Mouse (Mus musculus) ES-E14 (cell line): ENCODE measurements around the gene Cwc22. TPM values are rescaled to one million over a fixed set of nuclear protein-coding genes. Genes with fewer than 3 reads are reported as not detected.
A peak's percentile ranks its signal among the peaks of the same experiment; 100 is the strongest.

Experiments
- DNase-seq: peaks from one replicate; pipeline ENCODE4 v3.0.0-alpha.2; 2013; ENCODE audit warnings: low read depth, low spot score
- H3K27ac ChIP-seq: 2 replicates; pipeline ENCODE4 v1.5.1; 2012; ENCODE audit warnings: low read depth, mild to moderate bottlenecking, low read length, moderate library complexity, mixed read lengths; ENCODE audit not compliant: poor library complexity, insufficient read depth, severe bottlenecking
- H3K36me3 ChIP-seq: 2 replicates; pipeline ENCODE4 v1.6.1; 2012; ENCODE audit warnings: mild to moderate bottlenecking, low read length, moderate library complexity, mixed read lengths; ENCODE audit not compliant: control insufficient read depth, poor library complexity, insufficient read depth, severe bottlenecking
- H3K4me1 ChIP-seq, 2 experiments: fragments of 150-350 bp in 1 of 2; sonication (generic) in 1 of 2; 2 replicates each; pipeline ENCODE4 v1.6.1; 2012; ENCODE audit warnings: low read length in 2 of 2, mild to moderate bottlenecking in 1 of 2, mixed read lengths in 1 of 2; ENCODE audit not compliant: control insufficient read depth in 2 of 2, insufficient read depth in 2 of 2, poor library complexity in 1 of 2
- H3K4me3 ChIP-seq, 2 experiments: fragments of 150-350 bp in 1 of 2; sonication (generic) in 1 of 2; 2 replicates each; pipeline ENCODE4 v1.5.1; 2012; ENCODE audit warnings: low read length in 2 of 2, low read depth in 1 of 2, mild to moderate bottlenecking in 1 of 2, mixed read lengths in 1 of 2; ENCODE audit not compliant: insufficient read depth in 1 of 2, poor library complexity in 1 of 2, severe bottlenecking in 1 of 2
- H3K9ac ChIP-seq: 2 replicates; pipeline ENCODE4 v1.6.1; 2012; ENCODE audit warnings: low read depth, mild to moderate bottlenecking, low read length, mixed read lengths; ENCODE audit not compliant: poor library complexity, insufficient read depth, severe bottlenecking
- H3K9me3 ChIP-seq: fragments of 150-350 bp; sonication (generic); 2 replicates; pipeline ENCODE4 v1.6.1; 2012; ENCODE audit warnings: low read depth, mild to moderate bottlenecking, low read length; ENCODE audit not compliant: control insufficient read depth, insufficient read depth
- CHD2 ChIP-seq: IDR thresholded peaks from 2 replicates; pipeline ENCODE4 v1.6.1; 2014; ENCODE audit warnings: mild to moderate bottlenecking, low read depth, low read length, inconsistent platforms
- HCFC1 ChIP-seq: IDR thresholded peaks from 2 replicates; pipeline ENCODE4 v1.6.1; 2012; ENCODE audit warnings: low read length, inconsistent platforms, borderline replicate concordance; ENCODE audit not compliant: insufficient read depth
- MAFK ChIP-seq: IDR thresholded peaks from 2 replicates; pipeline ENCODE4 v1.6.1; 2014; ENCODE audit warnings: mild to moderate bottlenecking, low read depth, low read length, inconsistent platforms; ENCODE audit not compliant: insufficient read depth
- ZC3H11A ChIP-seq: IDR thresholded peaks from 2 replicates; pipeline ENCODE4 v1.6.1; 2012; ENCODE audit warnings: low read depth, mild to moderate bottlenecking, inconsistent platforms, low read length, borderline replicate concordance
- ZNF384 ChIP-seq: IDR thresholded peaks from 2 replicates; pipeline ENCODE4 v1.6.1; 2012; ENCODE audit warnings: low read depth, low read length, inconsistent platforms
- in situ Hi-C, 2 experiments: fragments of 600-800 bp; cut with MboI; formaldehyde crosslinking; loops; one replicate each; pipeline ENCODE4 v1.15.1; 2025; ENCODE audit warnings: low sequenced_read_pairs in 2 of 2, inconsistent platforms in 1 of 2; ENCODE audit not compliant: unreplicated experiment in 2 of 2
- total RNA-seq: library from RNA; depleted of rRNA; stranded (reverse); fragments of 300-350 nt; gene quantifications from 2 replicates; pipeline ENCODE4 v1.2.3, GENCODE M21; 2012

Gene Cwc22
- total RNA-seq, 1 experiment, result 57.7 TPM

GRCm38 (mm10) chr2:77980696-77981095 is 34.5 kb upstream of the Cwc22 start:
- in situ Hi-C loops, result no loop called here
- Histone ChIP-seq H3K27ac (no peak overlapping the region), H3K4me1 (no peaks in the 10 kb centered on the region), H3K9ac (no peak overlapping the region), H3K9me3 (no peaks in the 10 kb centered on the region), H3K36me3 (no peaks in the 10 kb centered on the region), H3K4me3 (no peak overlapping the region)
- DNase-seq, result no peak
- no peak for TF ChIP-seq CHD2
- no peak for TF ChIP-seq ZNF384
- no peak for TF ChIP-seq ZC3H11A
- no peak for TF ChIP-seq MAFK
- no peak for TF ChIP-seq HCFC1

DNA sequence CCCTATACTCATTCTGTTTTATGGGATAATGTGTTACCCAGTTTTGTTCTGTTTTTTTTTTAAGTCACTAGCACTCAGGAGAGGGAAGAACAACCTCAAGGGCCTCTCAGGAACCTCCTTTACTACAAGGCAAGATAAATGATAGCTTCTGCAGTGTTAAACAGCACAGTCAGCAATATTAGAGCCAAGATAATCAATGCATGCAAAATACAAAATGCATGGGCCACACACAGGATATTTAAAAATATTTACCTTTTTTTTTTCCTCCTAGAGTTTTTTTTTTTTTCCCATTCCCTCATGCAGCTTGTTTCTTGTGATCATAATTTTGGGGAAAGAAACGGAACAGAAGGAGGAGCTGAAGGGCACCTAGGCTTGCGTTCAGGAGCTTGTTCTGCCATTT is 33.3 kb upstream of the Cwc22 start:
- no peak for DNase-seq
- no peak overlapping the region for H3K4me3 ChIP-seq
- TF ChIP-seq CHD2, result no peak
- 0 out of 2 replicates have a peak, but pooled peaks have one; percentile 55 for TF ChIP-seq MAFK
- in situ Hi-C loops, result no loop called here
- no peak overlapping the region for H3K27ac ChIP-seq
- no peaks in the 10 kb centered on the region for H3K36me3 ChIP-seq
- H3K9me3 ChIP-seq, result no peaks in the 10 kb centered on the region
- H3K4me1 ChIP-seq, result no peaks in the 10 kb centered on the region
- H3K9ac ChIP-seq, result no peak overlapping the region

DNA sequence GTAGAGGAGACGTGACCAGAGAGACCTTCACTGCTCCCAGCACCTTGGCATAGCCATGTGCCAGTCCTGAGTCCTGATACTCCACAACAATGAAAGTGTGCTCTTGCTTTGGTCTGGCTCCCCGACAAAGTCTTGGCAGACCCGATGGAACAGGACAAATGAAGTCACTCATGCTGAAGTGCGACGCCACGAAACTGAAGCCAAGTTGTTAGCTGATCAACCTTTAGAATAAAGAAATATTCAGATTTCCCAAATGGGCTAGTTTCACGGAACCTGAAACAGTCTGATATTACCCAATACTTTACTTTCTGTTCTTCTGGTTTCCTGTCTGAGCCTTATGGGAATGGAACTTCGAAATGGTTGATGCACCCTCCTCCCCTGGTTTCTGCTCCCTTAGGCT is 32.9 kb upstream of the Cwc22 start:
- no peak for DNase-seq
- Histone ChIP-seq H3K4me3 (no peak overlapping the region), H3K27ac (no peak overlapping the region), H3K4me1 (no peaks in the 10 kb centered on the region), H3K36me3 (no peaks in the 10 kb centered on the region), H3K9ac (no peak overlapping the region), H3K9me3 (no peaks in the 10 kb centered on the region)
- TF ChIP-seq CHD2 (no peak), ZNF384 (no peak), HCFC1 (no peak), MAFK (no peak), ZC3H11A (no peak)
- in situ Hi-C loops, result no loop called here

GRCm38 (mm10) chr2:77978256-77978655 is 32.1 kb upstream of the Cwc22 start:
- H3K36me3 ChIP-seq, result no peaks in the 10 kb centered on the region
- no peak overlapping the region for H3K27ac ChIP-seq
- in situ Hi-C loops, result no loop called here
- TF ChIP-seq HCFC1, result no peak
- TF ChIP-seq ZNF384, result no peak
- no peak for TF ChIP-seq ZC3H11A
- TF ChIP-seq MAFK, result no peak
- no peak for TF ChIP-seq CHD2
- no peak overlapping the region for H3K4me3 ChIP-seq
- no peaks in the 10 kb centered on the region for H3K4me1 ChIP-seq
- DNase-seq, result no peak
- no peak overlapping the region for H3K9ac ChIP-seq
- H3K9me3 ChIP-seq, result no peaks in the 10 kb centered on the region

- Histone ChIP-seq H3K4me3 (no peak overlapping the region), H3K9me3 (no peaks in the 10 kb centered on the region), H3K36me3 (no peaks in the 10 kb centered on the region), H3K4me1 (no peaks in the 10 kb centered on the region), H3K27ac (no peak overlapping the region), H3K9ac (no peak overlapping the region)
- DNase-seq, result no peak
- in situ Hi-C loops, result no loop called here
- TF ChIP-seq HCFC1, result no peak
- no peak for TF ChIP-seq MAFK
- TF ChIP-seq ZC3H11A, result no peak
- no peak for TF ChIP-seq CHD2
- no peak for TF ChIP-seq ZNF384
Observed at GRCm38 (mm10) chr2:77976321-77976920, 30.2 kb upstream of the Cwc22 start.
